Mouse (Mus musculus): Measurements from ENCODE around the gene Gm10309. TPM values are rescaled to one million over a fixed set of nuclear protein-coding genes. Genes with fewer than 3 reads are reported as not detected.

The Gm10309 gene
- polyA plus RNA-seq, 1 experiment from 2014 or later, result 0.24 TPM

- H3K4me2 ChIP-seq (ENCODE audit: low read depth, low read length), result no peak overlapping the region
- ATAC-seq, result no peak
- H3K27me3 ChIP-seq (replicated peaks; ENCODE audit: control insufficient read depth, insufficient read depth, low read length), result no peaks in the 10 kb centered on the region
- no peaks in the 10 kb centered on the region for H3K9me3 ChIP-seq (ENCODE audit: control insufficient read depth, low read length)
- WGBS, result 92% methylated on average over 9 of the region's 9 CpGs
- H3K36me3 ChIP-seq (ENCODE audit: control insufficient read depth, insufficient read depth, low read length), result no peaks in the 10 kb centered on the region
- peaks cover 4% of the 10 kb centered on the region; the same call in 1 of the 2 replicates for H3K4me1 ChIP-seq (ENCODE audit: control insufficient read depth, insufficient read depth, low read length)
- no peak overlapping the region for H3K27ac ChIP-seq (ENCODE audit: low read length)
- no peak overlapping the region for H3K9ac ChIP-seq (ENCODE audit: low read depth, low read length)
- H3K4me3 ChIP-seq (ENCODE audit: low read length), result no peak overlapping the region
Observed at GRCm38 (mm10) chr17:86503208-86503897, 1.7 kb downstream of the Gm10309 start.

DNA sequence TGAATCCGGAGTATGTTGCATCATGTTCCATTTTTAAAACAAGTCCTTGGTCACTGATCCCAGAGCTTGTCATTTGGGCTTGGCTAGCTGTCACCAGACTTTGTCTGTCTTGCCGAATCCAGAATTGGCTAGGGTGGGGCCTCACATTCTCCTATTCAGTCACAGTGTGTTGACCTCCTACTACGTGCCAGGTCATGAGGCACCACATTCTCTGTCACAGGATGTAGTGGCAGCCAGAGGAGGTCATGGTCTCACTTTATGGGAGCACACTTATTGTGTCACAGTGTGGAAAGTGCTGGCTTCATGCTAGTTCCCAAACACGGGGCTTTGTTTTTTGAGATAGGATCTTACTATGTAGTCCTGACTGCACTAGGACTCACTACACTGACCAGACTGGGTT, 3.6 kb downstream of the Gm10309 start:
- Histone ChIP-seq H3K9ac (ENCODE audit: low read depth, low read length) (no peak overlapping the region), H3K4me1 (ENCODE audit: control insufficient read depth, insufficient read depth, low read length) (peaks cover 4% of the 10 kb centered on the region; the same call in 1 of the 2 replicates), H3K4me2 (ENCODE audit: low read depth, low read length) (no peak overlapping the region), H3K4me3 (ENCODE audit: low read length) (no peak overlapping the region), H3K9me3 (ENCODE audit: control insufficient read depth, low read length) (no peaks in the 10 kb centered on the region), H3K36me3 (ENCODE audit: control insufficient read depth, insufficient read depth, low read length) (no peaks in the 10 kb centered on the region), H3K27ac (ENCODE audit: low read length) (no peak overlapping the region), H3K27me3 (replicated peaks; ENCODE audit: control insufficient read depth, insufficient read depth, low read length) (no peaks in the 10 kb centered on the region)
- no peak for ATAC-seq
- 89% methylated on average over 4 of the region's 4 CpGs for WGBS

DNA sequence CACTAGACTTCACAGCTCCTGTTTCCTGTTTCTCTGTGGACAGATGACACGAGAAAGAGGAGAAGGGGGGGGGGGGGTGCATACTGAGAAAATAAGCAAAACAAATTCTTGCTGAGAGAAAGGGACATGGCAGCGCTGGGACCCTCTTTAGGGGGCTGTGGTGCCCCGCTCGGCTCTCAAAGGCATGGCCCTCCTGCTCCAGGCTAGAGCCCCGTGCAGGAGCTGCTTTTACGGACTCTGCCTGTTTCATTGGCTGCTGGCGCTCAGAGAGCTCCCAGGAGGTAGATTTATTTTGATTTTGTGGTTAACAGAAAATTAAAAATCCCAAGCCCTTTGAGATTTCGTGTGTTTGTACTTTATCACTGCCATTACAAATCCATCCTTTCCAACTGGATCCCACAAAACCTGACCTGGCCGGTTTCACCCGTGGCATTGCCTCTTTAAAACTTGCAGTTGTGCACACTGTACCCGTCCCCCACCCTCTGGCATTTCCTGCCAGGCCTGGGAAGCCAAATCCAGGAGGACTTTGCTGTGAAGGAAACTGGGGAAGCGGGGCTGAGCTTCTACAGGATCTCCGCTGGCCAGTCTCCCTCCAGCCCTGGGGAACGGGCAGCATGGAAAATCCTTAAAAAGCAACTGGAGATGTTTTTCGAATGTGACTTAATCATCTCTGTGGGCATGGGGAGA, 5.5 kb downstream of the Gm10309 start:
- H3K4me2 ChIP-seq (ENCODE audit: low read depth, low read length), result no peak overlapping the region
- H3K4me3 ChIP-seq (ENCODE audit: low read length), result no peak overlapping the region
- H3K9me3 ChIP-seq (ENCODE audit: control insufficient read depth, low read length), result no peaks in the 10 kb centered on the region
- 50% methylated on average over 15 of the region's 15 CpGs for WGBS
- ATAC-seq, result no peak
- peaks cover 9% of the 10 kb centered on the region for H3K4me1 ChIP-seq (ENCODE audit: control insufficient read depth, insufficient read depth, low read length)
- no peak overlapping the region for H3K9ac ChIP-seq (ENCODE audit: low read depth, low read length)
- peak overlapping the region; percentile 9; the same call in 1 of the 2 replicates for H3K27ac ChIP-seq (ENCODE audit: low read length)
- no peaks in the 10 kb centered on the region for H3K36me3 ChIP-seq (ENCODE audit: control insufficient read depth, insufficient read depth, low read length)
- H3K27me3 ChIP-seq (replicated peaks; ENCODE audit: control insufficient read depth, insufficient read depth, low read length), result no peaks in the 10 kb centered on the region

DNA sequence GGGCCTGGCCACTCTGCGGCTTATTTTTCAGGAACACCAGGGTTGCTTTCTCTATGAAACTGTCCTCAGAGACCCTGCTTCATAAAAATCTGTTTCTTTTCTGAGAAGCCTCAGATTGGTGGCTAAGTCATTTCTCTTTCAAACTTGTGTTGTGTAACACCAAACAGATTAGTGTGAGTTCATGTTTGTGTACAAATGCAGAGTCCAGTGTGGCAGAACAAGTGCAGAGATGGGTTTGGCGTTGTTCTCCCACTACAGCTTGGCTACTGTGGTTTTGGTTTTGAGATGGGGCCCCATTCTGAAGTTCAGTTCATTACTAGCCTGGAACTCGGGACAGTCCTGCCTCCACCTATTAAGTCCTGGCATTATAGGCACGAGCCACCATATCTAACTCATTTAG, 7.7 kb downstream of the Gm10309 start:
- ATAC-seq, result no peak
- Histone ChIP-seq H3K9me3 (ENCODE audit: control insufficient read depth, low read length) (no peaks in the 10 kb centered on the region), H3K36me3 (ENCODE audit: control insufficient read depth, insufficient read depth, low read length) (no peaks in the 10 kb centered on the region), H3K27me3 (replicated peaks; ENCODE audit: control insufficient read depth, insufficient read depth, low read length) (no peaks in the 10 kb centered on the region), H3K4me1 (ENCODE audit: control insufficient read depth, insufficient read depth, low read length) (peaks cover 13% of the 10 kb centered on the region), H3K4me2 (ENCODE audit: low read depth, low read length) (no peak overlapping the region), H3K9ac (ENCODE audit: low read depth, low read length) (no peak overlapping the region), H3K27ac (ENCODE audit: low read length) (no peak overlapping the region), H3K4me3 (ENCODE audit: low read length) (no peak overlapping the region)
- WGBS, result 88% methylated on average over 4 of the region's 4 CpGs

DNA sequence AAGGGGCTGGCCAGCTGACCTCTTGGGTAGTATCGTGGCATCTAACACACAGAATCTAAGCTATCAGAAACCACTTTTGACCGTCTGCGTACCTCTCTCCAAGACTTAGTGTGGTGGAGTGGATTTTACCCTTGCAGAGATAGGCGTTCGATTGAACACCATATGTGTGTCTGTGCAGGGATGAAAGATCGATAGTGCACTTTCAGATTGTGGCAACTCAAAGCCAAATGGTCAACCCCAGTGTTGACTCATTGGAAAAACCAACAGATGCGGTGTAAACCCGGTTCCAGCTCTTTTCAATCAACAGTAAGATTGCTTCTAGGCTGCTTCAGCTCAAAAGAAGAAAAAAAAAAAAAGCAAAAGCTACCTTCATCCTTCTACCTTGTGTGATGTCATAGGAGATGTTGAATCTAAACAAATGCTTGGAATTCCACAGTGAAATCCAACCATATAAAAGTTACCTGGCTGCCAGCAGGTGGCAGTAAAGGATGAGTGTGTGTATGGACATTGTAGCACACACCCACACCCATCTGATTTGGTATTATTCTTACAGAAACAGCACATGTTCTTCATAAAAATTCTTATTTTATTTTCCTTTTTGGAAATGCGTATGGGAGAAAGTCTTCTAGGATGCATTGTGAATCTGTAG, 8.8 kb downstream of the Gm10309 start:
- Histone ChIP-seq H3K9me3 (ENCODE audit: control insufficient read depth, low read length) (no peaks in the 10 kb centered on the region), H3K9ac (ENCODE audit: low read depth, low read length) (no peak overlapping the region), H3K27me3 (replicated peaks; ENCODE audit: control insufficient read depth, insufficient read depth, low read length) (no peaks in the 10 kb centered on the region), H3K36me3 (ENCODE audit: control insufficient read depth, insufficient read depth, low read length) (no peaks in the 10 kb centered on the region), H3K4me2 (ENCODE audit: low read depth, low read length) (no peak overlapping the region), H3K4me1 (ENCODE audit: control insufficient read depth, insufficient read depth, low read length) (peaks cover 13% of the 10 kb centered on the region), H3K4me3 (ENCODE audit: low read length) (no peak overlapping the region), H3K27ac (ENCODE audit: low read length) (no peak overlapping the region)
- ATAC-seq, result no peak
- WGBS, result 84% methylated on average over 9 of the region's 9 CpGs

DNA sequence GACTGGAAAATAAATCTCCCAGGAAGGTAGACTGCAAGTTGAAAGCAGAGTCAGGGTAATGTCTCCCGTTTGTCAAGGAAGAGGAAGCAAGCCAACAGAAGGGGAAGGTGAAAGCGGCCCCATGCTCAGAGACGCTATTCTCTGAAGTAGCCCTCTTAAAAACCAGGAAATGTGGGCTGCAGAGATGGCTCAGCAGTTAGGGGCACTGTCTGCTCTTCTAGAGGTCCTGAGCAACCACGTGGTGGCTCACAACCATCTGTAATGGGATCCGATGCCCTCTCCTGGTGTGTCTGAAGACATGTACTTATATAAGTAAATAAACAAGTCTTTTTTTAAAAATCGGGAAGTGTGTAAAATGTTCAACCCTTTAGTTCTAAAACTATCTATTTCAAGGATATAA, 10.1 kb downstream of the Gm10309 start:
- Histone ChIP-seq H3K4me1 (ENCODE audit: control insufficient read depth, insufficient read depth, low read length) (peaks cover 12% of the 10 kb centered on the region), H3K4me3 (ENCODE audit: low read length) (no peak overlapping the region), H3K4me2 (ENCODE audit: low read depth, low read length) (no peak overlapping the region), H3K27me3 (replicated peaks; ENCODE audit: control insufficient read depth, insufficient read depth, low read length) (no peaks in the 10 kb centered on the region), H3K9me3 (ENCODE audit: control insufficient read depth, low read length) (no peaks in the 10 kb centered on the region), H3K36me3 (ENCODE audit: control insufficient read depth, insufficient read depth, low read length) (no peaks in the 10 kb centered on the region), H3K27ac (ENCODE audit: low read length) (no peak overlapping the region), H3K9ac (ENCODE audit: low read depth, low read length) (no peak overlapping the region)
- ATAC-seq, result 0 out of 2 replicates have a peak, but pooled peaks have one; percentile 22
- WGBS, result 54% methylated on average over 6 of the region's 6 CpGs

GRCm38 (mm10) chr17:86494494-86494893, 10.5 kb downstream of the Gm10309 start:
- Histone ChIP-seq H3K27me3 (replicated peaks; ENCODE audit: control insufficient read depth, insufficient read depth, low read length) (no peaks in the 10 kb centered on the region), H3K36me3 (ENCODE audit: control insufficient read depth, insufficient read depth, low read length) (no peaks in the 10 kb centered on the region), H3K9ac (ENCODE audit: low read depth, low read length) (no peak overlapping the region), H3K27ac (ENCODE audit: low read length) (no peak overlapping the region), H3K4me1 (ENCODE audit: control insufficient read depth, insufficient read depth, low read length) (peaks cover 9% of the 10 kb centered on the region; the same call in 1 of the 2 replicates), H3K9me3 (ENCODE audit: control insufficient read depth, low read length) (no peaks in the 10 kb centered on the region), H3K4me2 (ENCODE audit: low read depth, low read length) (no peak overlapping the region), H3K4me3 (ENCODE audit: low read length) (no peak overlapping the region)
- peak; percentile 45; the same call in 1 of the 2 replicates for ATAC-seq
- 52% methylated on average over 6 of the region's 6 CpGs for WGBS

DNA sequence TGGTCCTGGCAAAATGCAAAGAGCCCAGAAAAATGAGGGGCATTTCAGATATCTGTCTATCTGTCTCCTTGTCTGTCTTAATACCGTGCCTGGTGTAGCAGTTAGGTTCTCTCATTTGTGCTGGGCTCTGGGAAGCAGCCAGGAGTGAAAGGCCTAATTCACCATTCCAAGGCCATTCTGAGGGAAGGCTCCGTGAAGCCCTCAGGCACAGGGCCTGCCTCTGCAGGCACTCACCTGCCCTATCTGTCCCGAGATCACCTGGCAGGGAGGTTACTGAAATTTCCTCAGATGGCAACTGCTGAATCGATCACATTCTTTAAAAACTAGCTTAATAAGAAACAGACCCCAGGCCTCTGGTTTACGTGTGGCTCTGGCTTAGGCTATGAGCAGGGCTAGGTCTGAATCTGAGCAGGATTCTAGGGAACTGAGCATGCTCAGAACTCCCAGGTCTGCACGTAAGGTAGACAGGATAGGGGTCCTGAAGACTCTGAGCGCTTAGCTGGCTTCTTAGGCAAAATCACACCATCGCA, 11.1 kb downstream of the Gm10309 start:
- no peak for ATAC-seq
- Histone ChIP-seq H3K27ac (ENCODE audit: low read length) (no peak overlapping the region), H3K4me3 (ENCODE audit: low read length) (no peak overlapping the region), H3K27me3 (replicated peaks; ENCODE audit: control insufficient read depth, insufficient read depth, low read length) (no peaks in the 10 kb centered on the region), H3K4me2 (ENCODE audit: low read depth, low read length) (no peak overlapping the region), H3K9me3 (ENCODE audit: control insufficient read depth, low read length) (no peaks in the 10 kb centered on the region), H3K9ac (ENCODE audit: low read depth, low read length) (no peak overlapping the region), H3K36me3 (ENCODE audit: control insufficient read depth, insufficient read depth, low read length) (no peaks in the 10 kb centered on the region), H3K4me1 (ENCODE audit: control insufficient read depth, insufficient read depth, low read length) (peaks cover 9% of the 10 kb centered on the region; the same call in 1 of the 2 replicates)
- whole genome bisulfite sequencing, result 67% methylated on average over 8 of the region's 8 CpGs

- 72% methylated on average over 7 of the region's 7 CpGs for WGBS
- Histone ChIP-seq H3K9ac (ENCODE audit: low read depth, low read length) (no peak overlapping the region), H3K27ac (ENCODE audit: low read length) (no peak overlapping the region), H3K4me3 (ENCODE audit: low read length) (no peak overlapping the region), H3K4me2 (ENCODE audit: low read depth, low read length) (no peak overlapping the region), H3K27me3 (replicated peaks; ENCODE audit: control insufficient read depth, insufficient read depth, low read length) (no peaks in the 10 kb centered on the region), H3K9me3 (ENCODE audit: control insufficient read depth, low read length) (no peaks in the 10 kb centered on the region), H3K4me1 (ENCODE audit: control insufficient read depth, insufficient read depth, low read length) (peaks cover 9% of the 10 kb centered on the region; the same call in 1 of the 2 replicates), H3K36me3 (ENCODE audit: control insufficient read depth, insufficient read depth, low read length) (no peaks in the 10 kb centered on the region)
- peak; percentile 64 for ATAC-seq
Observed at GRCm38 (mm10) chr17:86492376-86492775, 12.7 kb downstream of the Gm10309 start.
